In the genomic region with DNA sequence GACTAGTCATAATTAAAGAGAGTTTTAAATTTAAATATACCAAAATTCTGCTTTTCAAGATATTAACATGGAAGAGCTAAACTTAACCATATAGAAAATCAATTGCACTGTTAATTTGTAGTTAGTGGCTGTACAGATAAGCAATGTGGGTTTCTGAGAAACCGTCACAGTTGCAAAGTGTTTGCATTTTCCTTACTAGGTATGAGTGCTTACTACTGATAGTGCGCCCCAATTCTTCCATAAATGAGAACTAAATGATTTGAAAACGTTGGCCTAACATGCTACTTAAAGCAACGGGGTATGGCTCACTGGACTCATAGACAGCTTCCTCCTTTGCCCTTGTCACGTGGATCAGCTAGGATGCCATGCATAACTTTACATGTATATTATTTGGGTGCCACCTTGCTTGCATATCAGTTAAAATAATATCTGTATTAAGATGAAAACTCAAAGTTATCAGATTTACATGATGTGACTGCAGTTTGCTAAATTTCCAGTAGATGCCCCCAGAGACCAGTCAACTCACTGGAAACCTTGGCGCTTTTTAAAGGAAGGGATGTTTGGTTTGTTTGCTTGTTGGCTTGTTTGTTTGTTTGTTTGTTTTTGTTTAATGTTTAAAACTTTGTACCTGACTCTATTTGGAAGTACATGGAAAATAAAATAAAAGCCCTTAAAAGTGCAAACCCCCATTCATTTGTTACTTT, we compare ENCODE assay signal across 8 mouse cellular contexts. TPM values are rescaled to one million over a fixed set of nuclear protein-coding genes. Genes with fewer than 3 reads are reported as not detected.
A peak's percentile ranks its signal among the peaks of the same experiment; 100 is the strongest.
DNase-seq lines count a peak whose midpoint lies in the region; ATAC-seq and TF ChIP-seq lines count a peak whose summit lies in the region.
"Had no signal": no experiment of that assay in that cellular context is flagged by ENCODE, and none has a peak within 500 bp of the region (broad histone marks: within the 10 kb centered on the region; RNA-seq: fewer than 3 reads in every experiment).

No protein-coding gene starts in this region.

- H3K9ac ChIP-seq in hindbrain, embryonic 11.5 days (ENCODE audit: low read depth, low read length) = no peak overlapping the region
- H3K9ac ChIP-seq in hindbrain, embryonic 16.5 days (ENCODE audit: low read depth, low read length) = no peak overlapping the region
- H3K9ac ChIP-seq in midbrain, embryonic 14.5 days (replicated peaks; ENCODE audit: low read length) = no peak overlapping the region
- H3K9ac ChIP-seq in midbrain, embryonic 13.5 days (replicated peaks) = no peak overlapping the region

- WGBS in hindbrain, embryonic 11.5 days = 66% methylated on average over 6 of the region's 6 CpGs
- 55% methylated on average over 6 of the region's 6 CpGs for WGBS in hindbrain, embryonic 16.5 days
- WGBS in midbrain, embryonic 14.5 days = 59% methylated on average over 6 of the region's 6 CpGs
- 62% methylated on average over 6 of the region's 6 CpGs for WGBS in midbrain, embryonic 13.5 days

- no peak overlapping the region for H3K4me2 ChIP-seq in hindbrain, embryonic 11.5 days (replicated peaks; ENCODE audit: low read depth, low read length)
- H3K4me2 ChIP-seq in hindbrain, embryonic 16.5 days (ENCODE audit: low read length) = no peak overlapping the region
- H3K4me2 ChIP-seq in midbrain, embryonic 14.5 days (ENCODE audit: low read length) = no peak overlapping the region
- no peak overlapping the region for H3K4me2 ChIP-seq in midbrain, embryonic 13.5 days (replicated peaks)

- peak; percentile 47 for DNase-seq in hindbrain, embryonic 11.5 days (ENCODE audit: low spot score)
- DNase-seq in midbrain, embryonic 14.5 days = peak; percentile 78
- DNase-seq in brain, embryonic 14.5 days (ENCODE audit: low read depth) = peak; percentile 65
- peak; percentile 1 for DNase-seq in telencephalon, adult 2 months (ENCODE audit: low read depth, low spot score)
- no peak for DNase-seq in spleen, postnatal 14 days (ENCODE audit: low spot score in 2 of 2)
- DNase-seq: gastrocnemius, postnatal 14 days had no signal

- H3K4me3 ChIP-seq in hindbrain, embryonic 11.5 days (ENCODE audit: low read depth, low read length) = no peak overlapping the region
- no peak overlapping the region for H3K4me3 ChIP-seq in hindbrain, embryonic 16.5 days (ENCODE audit: low read length)
- H3K4me3 ChIP-seq in midbrain, embryonic 14.5 days (replicated peaks; ENCODE audit: low read depth, low read length) = no peak overlapping the region
- no peak overlapping the region for H3K4me3 ChIP-seq in midbrain, embryonic 13.5 days (replicated peaks)

- peak; percentile 66; the same call in 1 of the 2 replicates for TF ChIP-seq CTCF in brain, embryonic 14.5 days (IDR thresholded peaks at IDR 0.05; ENCODE audit: borderline replicate concordance, extremely low read depth, insufficient read depth, insufficient read length)

- ATAC-seq in hindbrain, embryonic 11.5 days (ENCODE audit: low FRiP score) = no peak
- no peak for ATAC-seq in hindbrain, embryonic 16.5 days
- no peak for ATAC-seq in midbrain, embryonic 14.5 days (ENCODE audit: low FRiP score, low TSS enrichment)
- ATAC-seq in midbrain, embryonic 13.5 days = no peak

- TF ChIP-seq POLR2A in brain, embryonic 14.5 days (IDR thresholded peaks at IDR 0.05; ENCODE audit: borderline replicate concordance, extremely low read depth, insufficient read depth, insufficient read length, poor library complexity, severe bottlenecking) = no peak

- H3K27me3 ChIP-seq in hindbrain, embryonic 11.5 days (ENCODE audit: control insufficient read depth, insufficient read depth, low read length) = no peaks in the 10 kb centered on the region
- no peaks in the 10 kb centered on the region for H3K27me3 ChIP-seq in hindbrain, embryonic 16.5 days (replicated peaks; ENCODE audit: control insufficient read depth, insufficient read depth, low read length)
- H3K27me3 ChIP-seq in midbrain, embryonic 14.5 days (ENCODE audit: control insufficient read depth, insufficient read depth, low read length) = no peaks in the 10 kb centered on the region
- no peaks in the 10 kb centered on the region for H3K27me3 ChIP-seq in midbrain, embryonic 13.5 days

- H3K9me3 ChIP-seq in hindbrain, embryonic 11.5 days (ENCODE audit: control insufficient read depth, low read length) = no peaks in the 10 kb centered on the region
- H3K9me3 ChIP-seq in hindbrain, embryonic 16.5 days (ENCODE audit: control insufficient read depth, low read length) = no peaks in the 10 kb centered on the region
- H3K9me3 ChIP-seq in midbrain, embryonic 14.5 days (ENCODE audit: control insufficient read depth, low read length) = no peaks in the 10 kb centered on the region
- H3K9me3 ChIP-seq in midbrain, embryonic 13.5 days = no peaks in the 10 kb centered on the region

- H3K27ac ChIP-seq in hindbrain, embryonic 11.5 days (ENCODE audit: low read depth, low read length) = no peak overlapping the region
- no peak overlapping the region for H3K27ac ChIP-seq in hindbrain, embryonic 16.5 days (ENCODE audit: low read depth, low read length)
- H3K27ac ChIP-seq in midbrain, embryonic 14.5 days (replicated peaks; ENCODE audit: low read depth, low read length) = no peak overlapping the region
- H3K27ac ChIP-seq in midbrain, embryonic 13.5 days = no peak overlapping the region

- no peaks in the 10 kb centered on the region for H3K4me1 ChIP-seq in hindbrain, embryonic 11.5 days (replicated peaks; ENCODE audit: control insufficient read depth, insufficient read depth, low read length)
- no peaks in the 10 kb centered on the region; the same call in 1 of the 2 replicates for H3K4me1 ChIP-seq in hindbrain, embryonic 16.5 days (ENCODE audit: control insufficient read depth, insufficient read depth, low read depth, low read length)
- H3K4me1 ChIP-seq in midbrain, embryonic 14.5 days (ENCODE audit: control insufficient read depth, insufficient read depth, low read length) = no peaks in the 10 kb centered on the region
- H3K4me1 ChIP-seq in midbrain, embryonic 13.5 days (replicated peaks) = peaks cover 4% of the 10 kb centered on the region; the same call in 1 of the 2 replicates

- H3K36me3 ChIP-seq in hindbrain, embryonic 11.5 days (ENCODE audit: control insufficient read depth, insufficient read depth, low read length) = no peaks in the 10 kb centered on the region
- H3K36me3 ChIP-seq in hindbrain, embryonic 16.5 days (ENCODE audit: control insufficient read depth, insufficient read depth, low read length) = no peaks in the 10 kb centered on the region
- no peaks in the 10 kb centered on the region for H3K36me3 ChIP-seq in midbrain, embryonic 14.5 days (ENCODE audit: control insufficient read depth, insufficient read depth, low read length)
- H3K36me3 ChIP-seq in midbrain, embryonic 13.5 days = no peaks in the 10 kb centered on the region

RNA-seq across cellular contexts. Expression of a gene that starts 25.0 kb away (rescaled TPM):
- polyA plus RNA-seq in hindbrain, embryonic 11.5 days (2014; fragmentation: Nextera tagmentation; extraction: Ambion mirVana) = 0.66 and 0.68 TPM in 2 replicates
- 0.79 and 1.2 TPM in 2 replicates for polyA plus RNA-seq in hindbrain, embryonic 16.5 days (2015; fragmentation: Nextera tagmentation; extraction: Ambion mirVana)
- polyA plus RNA-seq in midbrain, embryonic 14.5 days (2014; fragmentation: Nextera tagmentation; extraction: Ambion mirVana) = 0.45 and 0.66 TPM in 2 replicates
- polyA plus RNA-seq in midbrain, embryonic 13.5 days (2015; fragmentation: Nextera tagmentation; extraction: Ambion mirVana) = 0.28 and 0.38 TPM in 2 replicates
- polyA plus RNA-seq in brain, embryonic 14.5 days (2012; rRNA removed) = 0.53 and 0.59 TPM in 2 replicates

Comparison
In these comparisons a context has a peak if more than half of its experiments do, and no peak if none do; other contexts are left out.
1. DNase-seq: peak in hindbrain, embryonic 11.5 days (single experiment), midbrain, embryonic 14.5 days (single experiment), brain, embryonic 14.5 days (single experiment) and telencephalon, adult 2 months (single experiment); none in spleen, postnatal 14 days (0 of 2).